Mouse (Mus musculus): ENCODE measurements at regions not wholly inside any gene's neighbourhood (a gene's known extent, or its start where the extent isn't known, plus 50 kb on each side); places are given as distances from the start of the nearest gene placed in this dataset.

DNA sequence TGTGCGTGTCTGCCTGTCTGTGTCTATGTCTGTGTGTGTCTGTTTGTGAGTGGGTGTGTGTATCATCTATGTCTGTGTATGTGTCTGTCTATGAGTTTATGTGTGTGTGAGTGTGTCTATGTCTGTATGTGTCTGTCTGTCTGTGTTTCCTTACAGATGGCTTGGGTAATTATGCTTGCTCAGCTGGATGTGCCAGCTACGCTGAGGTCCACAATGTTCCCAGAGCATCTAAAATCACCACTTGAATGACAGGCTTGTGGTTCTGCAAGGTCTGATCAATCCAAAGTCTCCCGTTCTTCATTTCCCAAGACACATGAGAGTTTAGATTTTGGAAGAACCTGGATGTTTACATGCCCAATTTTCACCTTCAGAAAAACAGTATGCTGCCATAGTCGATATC is 573.2 kb downstream of the Nfib start:
- no peak for ATAC-seq (ENCODE audit: insufficient number of reproducible peaks, insufficient read depth, low FRiP score, low read depth)
- Histone ChIP-seq H3K4me3 (ENCODE audit: low read depth, low read length) (no peak overlapping the region), H3K27me3 (ENCODE audit: control insufficient read depth, insufficient read depth, low read length) (no peaks in the 10 kb centered on the region), H3K9ac (replicated peaks; ENCODE audit: low read depth, low read length) (no peak overlapping the region), H3K4me1 (ENCODE audit: control insufficient read depth, insufficient read depth, low read length) (no peaks in the 10 kb centered on the region), H3K9me3 (ENCODE audit: control insufficient read depth, low read depth, low read length) (no peaks in the 10 kb centered on the region), H3K27ac (ENCODE audit: low read length) (no peak overlapping the region), H3K36me3 (ENCODE audit: control insufficient read depth, insufficient read depth, low read length) (no peaks in the 10 kb centered on the region), H3K4me2 (replicated peaks; ENCODE audit: low read depth, low read length) (no peak overlapping the region)
- WGBS, result 93% methylated on average over 4 of the region's 4 CpGs

- WGBS, result 27% methylated on average over 1 of the region's 1 CpGs
- no peaks in the 10 kb centered on the region for H3K36me3 ChIP-seq (ENCODE audit: control insufficient read depth, insufficient read depth, low read length)
- 0 out of 2 replicates have a peak, but pooled peaks have one; percentile 42 for ATAC-seq (ENCODE audit: insufficient number of reproducible peaks, insufficient read depth, low FRiP score, low read depth)
- no peak overlapping the region for H3K4me3 ChIP-seq (ENCODE audit: low read depth, low read length)
- no peak overlapping the region for H3K27ac ChIP-seq (ENCODE audit: low read length)
- no peak overlapping the region for H3K4me2 ChIP-seq (replicated peaks; ENCODE audit: low read depth, low read length)
- H3K9ac ChIP-seq (replicated peaks; ENCODE audit: low read depth, low read length), result no peak overlapping the region
- H3K4me1 ChIP-seq (ENCODE audit: control insufficient read depth, insufficient read depth, low read length), result no peaks in the 10 kb centered on the region
- no peaks in the 10 kb centered on the region for H3K27me3 ChIP-seq (ENCODE audit: control insufficient read depth, insufficient read depth, low read length)
- no peaks in the 10 kb centered on the region for H3K9me3 ChIP-seq (ENCODE audit: control insufficient read depth, low read depth, low read length)
Observed at GRCm38 (mm10) chr4:82129471-82129870, 576.1 kb downstream of the Nfib start.

GRCm38 (mm10) chr4:82123733-82124132 is 581.8 kb downstream of the Nfib start:
- Histone ChIP-seq H3K36me3 (ENCODE audit: control insufficient read depth, insufficient read depth, low read length) (no peaks in the 10 kb centered on the region), H3K27ac (ENCODE audit: low read length) (no peak overlapping the region), H3K9me3 (ENCODE audit: control insufficient read depth, low read depth, low read length) (no peaks in the 10 kb centered on the region), H3K27me3 (ENCODE audit: control insufficient read depth, insufficient read depth, low read length) (no peaks in the 10 kb centered on the region), H3K4me2 (replicated peaks; ENCODE audit: low read depth, low read length) (no peak overlapping the region), H3K4me1 (ENCODE audit: control insufficient read depth, insufficient read depth, low read length) (no peaks in the 10 kb centered on the region), H3K9ac (replicated peaks; ENCODE audit: low read depth, low read length) (no peak overlapping the region), H3K4me3 (ENCODE audit: low read depth, low read length) (no peak overlapping the region)
- ATAC-seq (ENCODE audit: insufficient number of reproducible peaks, insufficient read depth, low FRiP score, low read depth), result no peak
- WGBS, result 65% methylated on average over 5 of the region's 5 CpGs

- H3K27ac ChIP-seq (ENCODE audit: low read length), result no peak overlapping the region
- no peak for ATAC-seq (ENCODE audit: insufficient number of reproducible peaks, insufficient read depth, low FRiP score, low read depth)
- H3K9ac ChIP-seq (replicated peaks; ENCODE audit: low read depth, low read length), result no peak overlapping the region
- H3K4me1 ChIP-seq (ENCODE audit: control insufficient read depth, insufficient read depth, low read length), result no peaks in the 10 kb centered on the region
- 80% methylated on average over 1 of the region's 1 CpGs for WGBS
- no peak overlapping the region for H3K4me2 ChIP-seq (replicated peaks; ENCODE audit: low read depth, low read length)
- no peaks in the 10 kb centered on the region for H3K9me3 ChIP-seq (ENCODE audit: control insufficient read depth, low read depth, low read length)
- H3K4me3 ChIP-seq (ENCODE audit: low read depth, low read length), result no peak overlapping the region
- no peaks in the 10 kb centered on the region for H3K36me3 ChIP-seq (ENCODE audit: control insufficient read depth, insufficient read depth, low read length)
- no peaks in the 10 kb centered on the region for H3K27me3 ChIP-seq (ENCODE audit: control insufficient read depth, insufficient read depth, low read length)
Observed at GRCm38 (mm10) chr4:82123101-82123500, 582.4 kb downstream of the Nfib start.

DNA sequence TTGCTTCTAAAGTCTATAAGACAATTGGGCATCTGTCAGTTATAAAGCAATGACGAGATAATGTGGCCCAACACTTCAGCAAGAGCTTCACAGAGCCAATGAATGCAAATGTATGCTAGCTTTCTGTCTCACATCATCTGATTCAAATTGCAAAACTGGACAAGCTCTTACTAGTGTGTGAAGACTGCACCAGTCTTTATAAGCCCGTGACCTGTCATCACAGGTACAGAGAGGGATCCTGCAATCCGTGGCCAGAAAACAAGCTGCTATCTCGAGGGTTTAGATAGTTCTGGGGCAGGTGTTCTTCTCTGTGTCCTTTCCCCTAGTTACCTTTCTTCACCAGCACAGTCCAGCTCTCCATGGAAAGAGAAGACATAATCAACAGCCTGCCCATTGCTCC is 584.8 kb downstream of the Nfib start:
- no peaks in the 10 kb centered on the region for H3K36me3 ChIP-seq (ENCODE audit: control insufficient read depth, insufficient read depth, low read length)
- H3K4me2 ChIP-seq (replicated peaks; ENCODE audit: low read depth, low read length), result no peak overlapping the region
- no peaks in the 10 kb centered on the region for H3K9me3 ChIP-seq (ENCODE audit: control insufficient read depth, low read depth, low read length)
- no peaks in the 10 kb centered on the region for H3K27me3 ChIP-seq (ENCODE audit: control insufficient read depth, insufficient read depth, low read length)
- WGBS, result 85% methylated on average over 4 of the region's 4 CpGs
- no peak overlapping the region for H3K4me3 ChIP-seq (ENCODE audit: low read depth, low read length)
- no peaks in the 10 kb centered on the region for H3K4me1 ChIP-seq (ENCODE audit: control insufficient read depth, insufficient read depth, low read length)
- no peak for ATAC-seq (ENCODE audit: insufficient number of reproducible peaks, insufficient read depth, low FRiP score, low read depth)
- no peak overlapping the region for H3K9ac ChIP-seq (replicated peaks; ENCODE audit: low read depth, low read length)
- no peak overlapping the region for H3K27ac ChIP-seq (ENCODE audit: low read length)

- H3K27me3 ChIP-seq (ENCODE audit: control insufficient read depth, insufficient read depth, low read length), result no peaks in the 10 kb centered on the region
- no peak overlapping the region for H3K4me2 ChIP-seq (replicated peaks; ENCODE audit: low read depth, low read length)
- H3K4me3 ChIP-seq (ENCODE audit: low read depth, low read length), result no peak overlapping the region
- 67% methylated on average over 1 of the region's 1 CpGs for WGBS
- H3K9ac ChIP-seq (replicated peaks; ENCODE audit: low read depth, low read length), result no peak overlapping the region
- H3K27ac ChIP-seq (ENCODE audit: low read length), result no peak overlapping the region
- no peak for ATAC-seq (ENCODE audit: insufficient number of reproducible peaks, insufficient read depth, low FRiP score, low read depth)
- no peaks in the 10 kb centered on the region for H3K36me3 ChIP-seq (ENCODE audit: control insufficient read depth, insufficient read depth, low read length)
- no peaks in the 10 kb centered on the region for H3K4me1 ChIP-seq (ENCODE audit: control insufficient read depth, insufficient read depth, low read length)
- H3K9me3 ChIP-seq (ENCODE audit: control insufficient read depth, low read depth, low read length), result no peaks in the 10 kb centered on the region
Observed at GRCm38 (mm10) chr4:82120326-82120725, 585.2 kb downstream of the Nfib start.

GRCm38 (mm10) chr4:82101837-82102236 is 603.7 kb downstream of the Nfib start:
- no peaks in the 10 kb centered on the region for H3K4me1 ChIP-seq (ENCODE audit: control insufficient read depth, insufficient read depth, low read length)
- no peak overlapping the region for H3K9ac ChIP-seq (replicated peaks; ENCODE audit: low read depth, low read length)
- H3K4me3 ChIP-seq (ENCODE audit: low read depth, low read length), result no peak overlapping the region
- no peak overlapping the region for H3K4me2 ChIP-seq (replicated peaks; ENCODE audit: low read depth, low read length)
- no peaks in the 10 kb centered on the region for H3K36me3 ChIP-seq (ENCODE audit: control insufficient read depth, insufficient read depth, low read length)
- no peak overlapping the region for H3K27ac ChIP-seq (ENCODE audit: low read length)
- no peaks in the 10 kb centered on the region for H3K9me3 ChIP-seq (ENCODE audit: control insufficient read depth, low read depth, low read length)
- no peaks in the 10 kb centered on the region for H3K27me3 ChIP-seq (ENCODE audit: control insufficient read depth, insufficient read depth, low read length)
- no peak for ATAC-seq (ENCODE audit: insufficient number of reproducible peaks, insufficient read depth, low FRiP score, low read depth)
- 93% methylated on average over 1 of the region's 1 CpGs for WGBS

GRCm38 (mm10) chr4:82099970-82100368 is 605.6 kb downstream of the Nfib start:
- H3K27ac ChIP-seq (ENCODE audit: low read length), result no peak overlapping the region
- ATAC-seq (ENCODE audit: insufficient number of reproducible peaks, insufficient read depth, low FRiP score, low read depth), result no peak
- no peaks in the 10 kb centered on the region for H3K9me3 ChIP-seq (ENCODE audit: control insufficient read depth, low read depth, low read length)
- no peak overlapping the region for H3K9ac ChIP-seq (replicated peaks; ENCODE audit: low read depth, low read length)
- H3K27me3 ChIP-seq (ENCODE audit: control insufficient read depth, insufficient read depth, low read length), result no peaks in the 10 kb centered on the region
- WGBS, result 71% methylated on average over 6 of the region's 6 CpGs
- H3K4me3 ChIP-seq (ENCODE audit: low read depth, low read length), result no peak overlapping the region
- H3K4me1 ChIP-seq (ENCODE audit: control insufficient read depth, insufficient read depth, low read length), result no peaks in the 10 kb centered on the region
- no peak overlapping the region for H3K4me2 ChIP-seq (replicated peaks; ENCODE audit: low read depth, low read length)
- H3K36me3 ChIP-seq (ENCODE audit: control insufficient read depth, insufficient read depth, low read length), result no peaks in the 10 kb centered on the region

Data from stomach, embryonic 14.5 days (tissue).